Mouse (Mus musculus) limb, embryonic 13.5 days (tissue): Measurements from ENCODE around the gene Acap3. TPM values are rescaled to one million over a fixed set of nuclear protein-coding genes. Genes with fewer than 3 reads are reported as not detected.

Source experiments
- ATAC-seq: fragments of 200-750 bp; cut with Nextera tagmentation; 2 replicates; pipeline ENCODE4 v1.8.0; 2017; ENCODE audit warnings: low read depth, moderate number of reproducible peaks, moderate TSS enrichment; ENCODE audit not compliant: low FRiP score
- H3K27ac ChIP-seq: fragments of 300-500 bp; sonication (generic); 2 replicates; pipeline ENCODE4 v1.5.1; 2015; ENCODE audit warnings: inconsistent platforms, mild to moderate bottlenecking, moderate library complexity
- H3K27me3 ChIP-seq: fragments of 300-500 bp; sonication (generic); 2 replicates; pipeline ENCODE4 v1.6.1; 2015; ENCODE audit warnings: mild to moderate bottlenecking, inconsistent platforms
- H3K36me3 ChIP-seq: fragments of 300-500 bp; sonication (generic); 2 replicates; pipeline ENCODE4 v1.6.1; 2015; ENCODE audit warnings: inconsistent platforms, mild to moderate bottlenecking, moderate library complexity
- H3K4me1 ChIP-seq: fragments of 300-500 bp; sonication (generic); 2 replicates; pipeline ENCODE4 v1.6.1; 2015; ENCODE audit warnings: inconsistent platforms
- H3K4me2 ChIP-seq: fragments of 300-500 bp; sonication (generic); replicated peaks from 2 replicates; pipeline ENCODE4 v1.6.1; 2015; ENCODE audit warnings: inconsistent platforms, mild to moderate bottlenecking, moderate library complexity
- H3K4me3 ChIP-seq: fragments of 300-500 bp; sonication (generic); 2 replicates; pipeline ENCODE4 v1.5.1; 2015; ENCODE audit warnings: moderate library complexity, mild to moderate bottlenecking, inconsistent platforms
- H3K9ac ChIP-seq: fragments of 300-500 bp; sonication (generic); 2 replicates; pipeline ENCODE4 v1.6.1; 2015; ENCODE audit warnings: mild to moderate bottlenecking, inconsistent platforms
- H3K9me3 ChIP-seq: fragments of 300-500 bp; sonication (generic); 2 replicates; pipeline ENCODE4 v1.6.1; 2016; ENCODE audit warnings: inconsistent platforms
- WGBS: fragments of 180-500 bp; shearing (Covaris S2); methylation state at CpG from one replicate; pipeline ENCODE4 v1.1.7; 2015; 5-methylcytosine and 5-hydroxymethylcytosine counted together
- microRNA-seq: library from miRNA; unstranded; fragments of <30 nt; microRNA quantifications from one replicate; pipeline ENCODE4, GENCODE M21; 2016
- polyA plus RNA-seq: library from polyadenylated mRNA; unstranded; fragments of >200 nt; fragmentation: Nextera tagmentation; extraction: Ambion mirVana; gene quantifications from 2 replicates; pipeline ENCODE4 v1.2.1, GENCODE M21; 2015

Gene Acap3
- polyA plus RNA-seq, 1 experiment from 2014 or later: 19.4 TPM

DNA sequence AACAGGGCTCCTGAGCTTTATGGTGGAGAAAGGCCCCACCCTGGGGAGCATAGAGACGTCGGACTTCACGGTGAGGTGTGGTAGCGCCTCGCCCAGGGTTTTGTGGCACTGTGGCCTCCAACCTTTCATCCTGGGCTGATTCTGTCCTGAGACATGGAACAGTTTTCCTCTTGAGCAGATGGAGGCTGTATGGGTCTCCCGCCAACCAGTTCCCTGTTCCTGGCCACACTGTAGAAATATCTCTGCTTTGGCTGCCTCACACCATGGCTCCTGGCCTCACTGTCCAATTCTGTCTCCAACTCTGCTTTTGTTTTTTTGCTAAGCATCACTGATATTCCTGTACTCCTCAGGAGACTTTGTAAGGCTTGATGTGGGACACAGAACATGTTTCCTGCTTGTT, 63.9 kb downstream of the Acap3 start:
- peaks cover 79% of the 10 kb centered on the region for H3K36me3 ChIP-seq
- no peak overlapping the region for H3K4me3 ChIP-seq
- no peak overlapping the region for H3K27ac ChIP-seq
- H3K9ac ChIP-seq: no peak overlapping the region
- no peaks in the 10 kb centered on the region for H3K9me3 ChIP-seq
- H3K27me3 ChIP-seq: no peaks in the 10 kb centered on the region
- 94% methylated on average over 6 of the region's 6 CpGs for WGBS
- no peaks in the 10 kb centered on the region for H3K4me1 ChIP-seq
- ATAC-seq: no peak
- no peak overlapping the region for H3K4me2 ChIP-seq

Small RNA genes lying within 50 kb of the gene (microRNA-seq; reads per million reads assigned to microRNA genes)
- gene Gm22991: not detected

Other genes starting within 250 kb of the Acap3 start
- not detected in 2 replicates for gene Gm10563, start 246.4 kb upstream of the Acap3 start, polyA plus RNA-seq
- gene Mmp23, start 238.4 kb upstream of the Acap3 start, polyA plus RNA-seq: 17.1 and 19.1 TPM in 2 replicates
- 30.5 and 34.3 TPM in 2 replicates for gene Mib2, start 222.6 kb upstream of the Acap3 start, polyA plus RNA-seq
- 8.4 and 10.2 TPM in 2 replicates for gene Fndc10, start 197.5 kb upstream of the Acap3 start, polyA plus RNA-seq
- gene Ssu72, start 187.0 kb upstream of the Acap3 start, polyA plus RNA-seq: 141 and 150 TPM in 2 replicates
- gene Tmem240, start 157.0 kb upstream of the Acap3 start, polyA plus RNA-seq: 1.0 and 1.1 TPM in 2 replicates
- gene Atad3a, start 130.7 kb upstream of the Acap3 start, polyA plus RNA-seq: 94.4 and 100 TPM in 2 replicates
- gene Vwa1, start 117.1 kb upstream of the Acap3 start, polyA plus RNA-seq: 11.1 and 11.6 TPM in 2 replicates
- 0.64 and 0.81 TPM in 2 replicates for gene Tmem88b, start 105.9 kb upstream of the Acap3 start, polyA plus RNA-seq
- not detected in 2 replicates for gene Ankrd65, start 101.4 kb upstream of the Acap3 start, polyA plus RNA-seq
- 213 and 220 TPM in 2 replicates for gene Mrpl20, start 88.9 kb upstream of the Acap3 start, polyA plus RNA-seq
- 211 and 231 TPM in 2 replicates for gene Ccnl2, start 79.3 kb upstream of the Acap3 start, polyA plus RNA-seq
- 140 and 144 TPM in 2 replicates for gene Aurkaip1, start 60.5 kb upstream of the Acap3 start, polyA plus RNA-seq
- gene Mxra8, start 52.1 kb upstream of the Acap3 start, polyA plus RNA-seq: 76.6 and 92.7 TPM in 2 replicates
- 4.3 and 5.7 TPM in 2 replicates for gene Dvl1, start 44.4 kb upstream of the Acap3 start, polyA plus RNA-seq
- gene Tas1r3, start 28.5 kb upstream of the Acap3 start, polyA plus RNA-seq: 0.25 and 0.33 TPM in 2 replicates
- 13.6 and 13.8 TPM in 2 replicates for gene Cptp, start 22.4 kb upstream of the Acap3 start, polyA plus RNA-seq
- 71.2 and 74.8 TPM in 2 replicates for gene Ints11, start 22.3 kb upstream of the Acap3 start, polyA plus RNA-seq
- 51.8 and 55.9 TPM in 2 replicates for gene Pusl1, start within 50 bp of the Acap3 start, polyA plus RNA-seq
- gene Ube2j2, start 52.0 kb downstream of the Acap3 start, polyA plus RNA-seq: 113 and 126 TPM in 2 replicates
- 32.0 and 35.0 TPM in 2 replicates for gene C1qtnf12, start 70.5 kb downstream of the Acap3 start, polyA plus RNA-seq
- gene B3galt6, start 100.8 kb downstream of the Acap3 start, polyA plus RNA-seq: 16.8 and 17.3 TPM in 2 replicates
- gene Sdf4, start 101.0 kb downstream of the Acap3 start, polyA plus RNA-seq: 160 and 166 TPM in 2 replicates
- 0.80 and 0.85 TPM in 2 replicates for gene Tnfrsf4, start 122.0 kb downstream of the Acap3 start, polyA plus RNA-seq
- gene Tnfrsf18, start 134.3 kb downstream of the Acap3 start, polyA plus RNA-seq: 2.8 and 2.9 TPM in 2 replicates
- gene Ttll10, start 167.6 kb downstream of the Acap3 start, polyA plus RNA-seq: 0.70 and 1.1 TPM in 2 replicates
- 45.2 and 48.7 TPM in 2 replicates for gene 9430015G10Rik, start 218.2 kb downstream of the Acap3 start, polyA plus RNA-seq
- gene Rnf223, start 238.7 kb downstream of the Acap3 start, polyA plus RNA-seq: 0.48 and 0.72 TPM in 2 replicates